In genomic region chr3:108900147-108900546, GRCm38 (mm10) we compare ENCODE assay signal across 18 mouse cellular contexts. TPM values are rescaled to one million over a fixed set of nuclear protein-coding genes. Genes with fewer than 3 reads are reported as not detected.
DNase-seq lines count a peak whose midpoint lies in the region; ATAC-seq lines count a peak whose summit lies in the region.
"Had no signal": no experiment of that assay in that cellular context is flagged by ENCODE, and none has a peak within 500 bp of the region (broad histone marks: within the 10 kb centered on the region; RNA-seq: fewer than 3 reads in every experiment).

No protein-coding gene starts in this region.

- H3K27ac ChIP-seq in heart, embryonic 10.5 days, result no peak overlapping the region
- H3K27ac ChIP-seq in forebrain, embryonic 14.5 days (ENCODE audit: low read depth, low read length), result no peak overlapping the region
- H3K27ac ChIP-seq in midbrain, embryonic 15.5 days, result no peak overlapping the region
- H3K27ac ChIP-seq: embryonic facial prominence, embryonic 13.5 days; forebrain, embryonic 13.5 days; hindbrain, postnatal 0 days; kidney, postnatal 0 days; limb, embryonic 10.5 days; lung, embryonic 15.5 days had no signal

- H3K27me3 ChIP-seq in heart, embryonic 10.5 days (ENCODE audit: insufficient read depth, poor library complexity, severe bottlenecking), result no peaks in the 10 kb centered on the region
- H3K27me3 ChIP-seq in forebrain, embryonic 14.5 days (replicated peaks; ENCODE audit: control insufficient read depth, insufficient read depth, low read length), result no peaks in the 10 kb centered on the region
- H3K27me3 ChIP-seq in midbrain, embryonic 15.5 days (replicated peaks), result no peaks in the 10 kb centered on the region
- H3K27me3 ChIP-seq: embryonic facial prominence, embryonic 13.5 days; forebrain, embryonic 13.5 days; lung, embryonic 15.5 days had no signal

- DNase-seq in heart, adult 11 months, result peak; percentile 95
- no peak for DNase-seq in heart, embryonic 10.5 days (ENCODE audit: low spot score)
- peak; percentile 21 for DNase-seq in CD4-positive, CD25-positive, alpha-beta regulatory T cell, adult 2 months (ENCODE audit: low read depth, low spot score)
- DNase-seq in induced T-regulatory cell, adult 2 months (ENCODE audit: low read depth), result peak; percentile 41
- peak; percentile 30 for DNase-seq in skeletal muscle tissue, adult 2 months (ENCODE audit: low read depth, low spot score)
- DNase-seq in forebrain, embryonic 14.5 days (ENCODE audit: low spot score), result no peak
- DNase-seq in cerebellum, adult 8-10 months, result no peak
- DNase-seq: cerebellum, postnatal 25 days; gastrocnemius, postnatal 14 days; right cerebral cortex, postnatal 25 days had no signal

- ATAC-seq in forebrain, embryonic 14.5 days, result no peak
- ATAC-seq in midbrain, embryonic 15.5 days (replicated peaks), result no peak
- ATAC-seq: hindbrain, postnatal 0 days had no signal

- H3K9me3 ChIP-seq in heart, embryonic 10.5 days, result no peaks in the 10 kb centered on the region
- H3K9me3 ChIP-seq in forebrain, embryonic 14.5 days (replicated peaks; ENCODE audit: control insufficient read depth, low read length), result 0 out of 2 replicates have a peak, but pooled peaks cover 3% of the 10 kb centered on the region
- no peaks in the 10 kb centered on the region for H3K9me3 ChIP-seq in midbrain, embryonic 15.5 days
- H3K9me3 ChIP-seq: forebrain, embryonic 13.5 days; limb, embryonic 10.5 days; lung, embryonic 15.5 days had no signal

- no peak overlapping the region for H3K9ac ChIP-seq in forebrain, embryonic 14.5 days (ENCODE audit: low read length)
- no peak overlapping the region for H3K9ac ChIP-seq in midbrain, embryonic 15.5 days
- H3K9ac ChIP-seq: embryonic facial prominence, embryonic 13.5 days; forebrain, embryonic 13.5 days; lung, embryonic 15.5 days had no signal

- peaks cover 45% of the 10 kb centered on the region for H3K36me3 ChIP-seq in heart, embryonic 10.5 days
- peaks cover 35% of the 10 kb centered on the region for H3K36me3 ChIP-seq in forebrain, embryonic 14.5 days (ENCODE audit: control insufficient read depth, insufficient read depth, low read length)
- peaks cover 25% of the 10 kb centered on the region for H3K36me3 ChIP-seq in midbrain, embryonic 15.5 days (replicated peaks)

- H3K4me3 ChIP-seq in heart, embryonic 10.5 days, result no peak overlapping the region
- no peak overlapping the region for H3K4me3 ChIP-seq in forebrain, embryonic 14.5 days (ENCODE audit: low read depth, low read length)
- H3K4me3 ChIP-seq in midbrain, embryonic 15.5 days, result no peak overlapping the region
- H3K4me3 ChIP-seq: embryonic facial prominence, embryonic 13.5 days; forebrain, embryonic 13.5 days; limb, embryonic 10.5 days; lung, embryonic 15.5 days had no signal

- no peaks in the 10 kb centered on the region for H3K4me1 ChIP-seq in heart, embryonic 10.5 days
- H3K4me1 ChIP-seq in forebrain, embryonic 14.5 days (ENCODE audit: control insufficient read depth, insufficient read depth, low read length), result no peaks in the 10 kb centered on the region
- H3K4me1 ChIP-seq in midbrain, embryonic 15.5 days, result no peaks in the 10 kb centered on the region
- H3K4me1 ChIP-seq: embryonic facial prominence, embryonic 13.5 days; forebrain, embryonic 13.5 days; limb, embryonic 10.5 days; lung, embryonic 15.5 days had no signal

- 82% methylated on average over 3 of the region's 3 CpGs for WGBS in heart, embryonic 10.5 days
- WGBS in forebrain, embryonic 14.5 days, result 84% methylated on average over 3 of the region's 3 CpGs
- WGBS in midbrain, embryonic 15.5 days, result 93% methylated on average over 3 of the region's 3 CpGs

- H3K4me2 ChIP-seq in forebrain, embryonic 14.5 days (ENCODE audit: low read length), result no peak overlapping the region
- no peak overlapping the region for H3K4me2 ChIP-seq in midbrain, embryonic 15.5 days
- H3K4me2 ChIP-seq: embryonic facial prominence, embryonic 13.5 days; forebrain, embryonic 13.5 days; lung, embryonic 15.5 days had no signal

RNA-seq across cellular contexts. Expression of gene Fndc7, which starts 10.3 kb away (rescaled TPM):
- polyA plus RNA-seq in heart, embryonic 10.5 days (2016; fragmentation: Nextera tagmentation; extraction: Ambion mirVana), result 0.21 and 0.26 TPM in 2 replicates
- 0.07 TPM in 1 of 2 replicates, not detected in the other for polyA plus RNA-seq in forebrain, embryonic 14.5 days (2014; fragmentation: Nextera tagmentation; extraction: Ambion mirVana)
- polyA plus RNA-seq in midbrain, embryonic 15.5 days (2015; fragmentation: Nextera tagmentation; extraction: Ambion mirVana), result 0.05 and 0.18 TPM in 2 replicates
- polyA plus RNA-seq: forebrain, embryonic 13.5 days; kidney, postnatal 0 days; limb, embryonic 10.5 days had no signal

RNA-seq across cellular contexts. Expression of gene Prpf38b, which starts 11.4 kb away (rescaled TPM):
- 56.4 and 64.3 TPM in 2 replicates for polyA plus RNA-seq in heart, embryonic 10.5 days (2016; fragmentation: Nextera tagmentation; extraction: Ambion mirVana)
- 33.9 and 42.6 TPM in 2 replicates for polyA plus RNA-seq in forebrain, embryonic 14.5 days (2014; fragmentation: Nextera tagmentation; extraction: Ambion mirVana)
- 55.8 TPM in 2 replicates for polyA plus RNA-seq in midbrain, embryonic 15.5 days (2015; fragmentation: Nextera tagmentation; extraction: Ambion mirVana)

RNA-seq across cellular contexts. Expression of gene Henmt1, which starts 39.5 kb away (rescaled TPM):
- 0.18 and 0.33 TPM in 2 replicates for polyA plus RNA-seq in heart, embryonic 10.5 days (2016; fragmentation: Nextera tagmentation; extraction: Ambion mirVana)
- polyA plus RNA-seq in forebrain, embryonic 14.5 days (2014; fragmentation: Nextera tagmentation; extraction: Ambion mirVana), result 1.2 and 1.8 TPM in 2 replicates
- 2.3 and 3.4 TPM in 2 replicates for polyA plus RNA-seq in midbrain, embryonic 15.5 days (2015; fragmentation: Nextera tagmentation; extraction: Ambion mirVana)

RNA-seq across cellular contexts. Expression of gene Gm9857, which starts 40.1 kb away (rescaled TPM):
- not detected in 2 replicates for polyA plus RNA-seq in heart, embryonic 10.5 days (2016; fragmentation: Nextera tagmentation; extraction: Ambion mirVana)
- not detected in 2 replicates for polyA plus RNA-seq in forebrain, embryonic 14.5 days (2014; fragmentation: Nextera tagmentation; extraction: Ambion mirVana)
- not detected in 2 replicates for polyA plus RNA-seq in midbrain, embryonic 15.5 days (2015; fragmentation: Nextera tagmentation; extraction: Ambion mirVana)
- polyA plus RNA-seq: embryonic facial prominence, embryonic 13.5 days; forebrain, embryonic 13.5 days; heart, embryonic 16.5 days; kidney, postnatal 0 days; limb, embryonic 10.5 days; lung, embryonic 15.5 days had no signal

RNA-seq across cellular contexts. Expression of gene Stxbp3, which starts 59.8 kb away (rescaled TPM):
- 29.4 and 30.8 TPM in 2 replicates for polyA plus RNA-seq in heart, embryonic 10.5 days (2016; fragmentation: Nextera tagmentation; extraction: Ambion mirVana)
- 13.8 and 14.0 TPM in 2 replicates for polyA plus RNA-seq in forebrain, embryonic 14.5 days (2014; fragmentation: Nextera tagmentation; extraction: Ambion mirVana)
- 14.0 and 14.1 TPM in 2 replicates for polyA plus RNA-seq in midbrain, embryonic 15.5 days (2015; fragmentation: Nextera tagmentation; extraction: Ambion mirVana)

Comparison
In these comparisons a context has a peak if more than half of its experiments do, and no peak if none do; other contexts are left out.
1. DNase-seq: peak in heart, adult 11 months (single experiment), CD4-positive, CD25-positive, alpha-beta regulatory T cell, adult 2 months (single experiment), induced T-regulatory cell, adult 2 months (single experiment) and skeletal muscle tissue, adult 2 months (single experiment); none in heart, embryonic 10.5 days (single experiment), forebrain, embryonic 14.5 days (single experiment) and cerebellum, adult 8-10 months (single experiment).